ENCODE assay signal across 8 mouse cellular contexts in genomic region chr6:67268245-67268612, GRCm38 (mm10). TPM values are rescaled to one million over a fixed set of nuclear protein-coding genes. Genes with fewer than 3 reads are reported as not detected.
DNase-seq lines count a peak whose midpoint lies in the region; ATAC-seq and TF ChIP-seq lines count a peak whose summit lies in the region.

No protein-coding gene starts in this region.

- ATAC-seq in kidney, embryonic 16.5 days (ENCODE audit: low FRiP score, low TSS enrichment): no peak
- no peak for ATAC-seq in hindbrain, postnatal 0 days
- ATAC-seq in midbrain, postnatal 0 days (ENCODE audit: low FRiP score): no peak

- peaks cover 8% of the 10 kb centered on the region; the same call in 1 of the 2 replicates for H3K4me1 ChIP-seq in kidney, embryonic 16.5 days (ENCODE audit: insufficient read depth, low read length)
- H3K4me1 ChIP-seq in embryonic facial prominence, embryonic 10.5 days: peaks cover 16% of the 10 kb centered on the region
- H3K4me1 ChIP-seq in hindbrain, postnatal 0 days (ENCODE audit: insufficient read depth, low read length): peaks cover 8% of the 10 kb centered on the region; the same call in 1 of the 2 replicates
- peaks cover 6% of the 10 kb centered on the region; the same call in 1 of the 2 replicates for H3K4me1 ChIP-seq in midbrain, postnatal 0 days (ENCODE audit: insufficient read depth, low read length)

- no peaks in the 10 kb centered on the region for H3K9me3 ChIP-seq in kidney, embryonic 16.5 days (ENCODE audit: low read length)
- H3K9me3 ChIP-seq in embryonic facial prominence, embryonic 10.5 days: no peaks in the 10 kb centered on the region
- H3K9me3 ChIP-seq in hindbrain, postnatal 0 days (ENCODE audit: low read length): no peaks in the 10 kb centered on the region
- no peaks in the 10 kb centered on the region for H3K9me3 ChIP-seq in midbrain, postnatal 0 days (ENCODE audit: low read length)

- peaks cover 6% of the 10 kb centered on the region for H3K36me3 ChIP-seq in kidney, embryonic 16.5 days (ENCODE audit: insufficient read depth, low read length)
- H3K36me3 ChIP-seq in embryonic facial prominence, embryonic 10.5 days (replicated peaks): peaks cover 24% of the 10 kb centered on the region
- no peaks in the 10 kb centered on the region for H3K36me3 ChIP-seq in hindbrain, postnatal 0 days (ENCODE audit: insufficient read depth, low read length)
- H3K36me3 ChIP-seq in midbrain, postnatal 0 days (ENCODE audit: insufficient read depth, low read length): no peaks in the 10 kb centered on the region; the same call in 1 of the 2 replicates

- no peaks in the 10 kb centered on the region for H3K27me3 ChIP-seq in kidney, embryonic 16.5 days (ENCODE audit: insufficient read depth, low read length)
- H3K27me3 ChIP-seq in embryonic facial prominence, embryonic 10.5 days (replicated peaks; ENCODE audit: low read depth, poor library complexity, severe bottlenecking): no peaks in the 10 kb centered on the region
- H3K27me3 ChIP-seq in hindbrain, postnatal 0 days (ENCODE audit: insufficient read depth, low read length): no peaks in the 10 kb centered on the region
- H3K27me3 ChIP-seq in midbrain, postnatal 0 days (ENCODE audit: insufficient read depth, low read length): no peaks in the 10 kb centered on the region

- no peak for DNase-seq in kidney, postnatal 4 days
- no peak for DNase-seq in embryonic facial prominence, embryonic 10.5 days (ENCODE audit: low spot score)
- no peak for DNase-seq in hindbrain, postnatal 0 days (ENCODE audit: low spot score)
- DNase-seq in midbrain, postnatal 0 days (ENCODE audit: low spot score): no peak
- no peak for DNase-seq in ovary, postnatal 36 days (ENCODE audit: low spot score)
- no peak for DNase-seq in frontal cortex, adult 2 months (ENCODE audit: extremely low spot score in 1 of 2, low spot score in 1 of 2)
- DNase-seq in adipocyte (ENCODE audit: low spot score): no peak

- no peak overlapping the region for H3K27ac ChIP-seq in kidney, embryonic 16.5 days (ENCODE audit: low read length)
- peak overlapping the region; percentile 99 for H3K27ac ChIP-seq in embryonic facial prominence, embryonic 10.5 days (replicated peaks)
- no peak overlapping the region for H3K27ac ChIP-seq in hindbrain, postnatal 0 days
- H3K27ac ChIP-seq in midbrain, postnatal 0 days (ENCODE audit: low read depth, low read length): no peak overlapping the region

- no peak for TF ChIP-seq CTCF in hindbrain, postnatal 0 days (IDR thresholded peaks at IDR 0.05; ENCODE audit: low read depth)
- no peak for TF ChIP-seq CTCF in midbrain, postnatal 0 days (IDR thresholded peaks at IDR 0.05)

- peak overlapping the region; percentile 68 for H3K4me2 ChIP-seq in kidney, embryonic 16.5 days (replicated peaks; ENCODE audit: low read depth, low read length)
- peak overlapping the region; percentile 77 for H3K4me2 ChIP-seq in hindbrain, postnatal 0 days (ENCODE audit: low read depth, low read length)
- H3K4me2 ChIP-seq in midbrain, postnatal 0 days (ENCODE audit: low read depth, low read length, poor library complexity, severe bottlenecking): peak overlapping the region; percentile 79

- H3K9ac ChIP-seq in kidney, embryonic 16.5 days (replicated peaks; ENCODE audit: low read length): peak overlapping the region; percentile 99
- H3K9ac ChIP-seq in hindbrain, postnatal 0 days (replicated peaks; ENCODE audit: low read length): peak overlapping the region; percentile 92
- H3K9ac ChIP-seq in midbrain, postnatal 0 days (replicated peaks; ENCODE audit: low read length, poor library complexity, severe bottlenecking): peak overlapping the region; percentile 96

- WGBS in kidney, embryonic 16.5 days: 0% methylated on average over 2 of the region's 2 CpGs
- WGBS in embryonic facial prominence, embryonic 10.5 days: under 1% methylated on average over 2 of the region's 2 CpGs
- 0% methylated on average over 2 of the region's 2 CpGs for WGBS in hindbrain, postnatal 0 days
- WGBS in midbrain, postnatal 0 days: 1% methylated on average over 2 of the region's 2 CpGs

- H3K4me3 ChIP-seq in kidney, embryonic 16.5 days (ENCODE audit: low read length): peak overlapping the region; percentile 100
- peak overlapping the region; percentile 100 for H3K4me3 ChIP-seq in embryonic facial prominence, embryonic 10.5 days
- H3K4me3 ChIP-seq in hindbrain, postnatal 0 days (ENCODE audit: low read length): peak overlapping the region; percentile 85
- H3K4me3 ChIP-seq in midbrain, postnatal 0 days (ENCODE audit: low read depth, low read length): peak overlapping the region; percentile 99

RNA-seq across cellular contexts. Expression of gene Serbp1, which starts 30.3 kb away (rescaled TPM):
- polyA plus RNA-seq in kidney, embryonic 16.5 days (2015; fragmentation: Nextera tagmentation; extraction: Ambion mirVana): 374 and 384 TPM in 2 replicates
- polyA plus RNA-seq in embryonic facial prominence, embryonic 10.5 days (2016; fragmentation: Nextera tagmentation; extraction: Ambion mirVana): 503 and 518 TPM in 2 replicates
- 134 and 177 TPM in 2 replicates for total RNA-seq in hindbrain, postnatal 0 days (2014; rRNA removed)
- polyA plus RNA-seq in hindbrain, postnatal 0 days (2015; fragmentation: Nextera tagmentation; extraction: Ambion mirVana): 283 and 302 TPM in 2 replicates
- total RNA-seq in midbrain, postnatal 0 days (2014; rRNA removed): 166 and 238 TPM in 2 replicates
- 277 and 297 TPM in 2 replicates for polyA plus RNA-seq in midbrain, postnatal 0 days (2015; fragmentation: Nextera tagmentation; extraction: Ambion mirVana)
- polyA plus RNA-seq in frontal cortex, adult 2 months (2012; rRNA removed): 227 and 240 TPM in 2 replicates
